Mouse (Mus musculus) urinary bladder, postnatal 36 days (tissue): ENCODE results near the gene Bcam.

Experiments used
- DNase-seq, 2 experiments: peaks; one replicate each; pipeline ENCODE4 v3.0.0; 2022; ENCODE audit warnings: low spot score in 2 of 2, mixed read lengths in 1 of 2

Bcam gene

GRCm38 (mm10) chr7:19785874-19786458, 15.2 kb upstream of the Bcam start:
- DNase-seq = no peak

GRCm38 (mm10) chr7:19784764-19785535, 14.1 kb upstream of the Bcam start:
- DNase-seq = no peak

- no peak for DNase-seq
Observed at GRCm38 (mm10) chr7:19783630-19784029, 12.8 kb upstream of the Bcam start.

- no peak for DNase-seq
Observed at GRCm38 (mm10) chr7:19782645-19783044, 11.8 kb upstream of the Bcam start.

GRCm38 (mm10) chr7:19781741-19782140, 10.9 kb upstream of the Bcam start:
- no peak for DNase-seq

GRCm38 (mm10) chr7:19779903-19780302, 9.1 kb upstream of the Bcam start:
- DNase-seq = no peak

DNA sequence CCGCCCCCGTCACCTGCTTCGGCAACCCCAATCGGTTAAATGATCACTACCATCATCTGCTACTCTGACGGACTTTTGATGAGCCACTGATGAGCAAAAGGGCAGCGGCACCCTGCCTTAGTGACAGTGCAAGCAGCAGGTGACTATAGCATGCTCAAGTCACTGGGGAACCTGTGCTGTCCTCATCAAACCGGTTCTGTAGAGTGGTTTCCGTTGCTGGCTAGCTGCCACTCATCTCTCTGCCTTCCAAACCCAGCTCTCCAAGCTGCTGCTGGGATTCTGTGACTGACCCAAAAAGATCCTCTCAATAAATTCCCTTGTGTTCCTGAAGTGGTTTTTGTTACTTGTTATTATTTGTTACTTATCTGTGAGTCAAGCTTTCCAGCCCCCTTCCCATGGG, 7.8 kb upstream of the Bcam start:
- DNase-seq = no peak

DNA sequence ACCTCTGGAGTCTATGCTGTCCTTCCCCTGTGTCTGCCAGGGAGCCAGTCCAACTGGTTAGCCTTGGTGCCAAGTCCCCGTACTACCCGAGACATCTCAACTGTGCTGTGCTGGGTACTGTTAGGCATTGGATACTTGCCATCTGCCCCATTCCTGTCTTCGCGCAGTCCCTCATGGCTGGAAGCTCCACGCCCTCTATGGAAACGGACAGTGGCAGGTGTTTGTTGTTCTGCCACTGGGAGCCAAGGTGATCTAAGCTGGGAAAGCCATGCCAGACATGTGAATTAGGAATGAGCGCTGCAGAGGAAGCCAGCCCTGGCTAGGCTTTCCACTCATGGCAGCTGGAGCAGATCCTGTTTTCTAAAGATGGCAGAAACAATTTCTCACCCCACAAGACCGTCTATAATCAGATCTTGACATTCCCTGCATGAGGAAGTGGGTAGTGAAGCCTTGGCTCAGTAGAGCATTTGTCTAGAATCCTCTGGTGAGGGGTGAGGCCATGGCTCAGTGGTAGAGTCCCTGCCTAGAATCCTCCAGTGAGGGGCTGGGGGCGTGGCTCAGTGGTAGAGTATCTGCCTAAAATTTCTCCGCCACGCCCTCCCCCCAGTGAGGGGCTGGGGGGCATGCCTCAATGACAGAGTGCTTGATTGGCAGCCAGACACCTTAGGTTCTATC, 6.4 kb upstream of the Bcam start:
- no peak for DNase-seq

- no peak for DNase-seq
Observed at GRCm38 (mm10) chr7:19771682-19772081, 866 bp upstream of the Bcam start.

DNA sequence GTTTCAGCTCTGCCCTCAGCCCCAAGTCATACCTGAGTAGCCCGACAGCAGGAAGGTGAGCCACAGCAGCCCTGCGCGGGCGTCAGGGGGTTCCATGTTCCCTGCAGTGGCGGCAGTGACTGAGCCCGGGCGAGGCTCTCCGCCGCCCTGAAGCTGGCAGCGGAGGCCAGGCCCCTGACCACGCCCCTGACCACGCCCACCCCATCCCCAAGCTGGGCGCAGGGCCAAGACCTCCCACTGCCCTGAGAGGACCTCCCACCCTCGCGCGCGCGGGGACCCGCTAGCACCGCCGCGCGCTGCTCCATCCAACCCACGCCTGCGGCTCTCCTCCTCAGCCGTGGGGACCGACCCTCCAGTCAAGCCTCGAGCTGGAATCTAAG, 451 bp downstream of the Bcam start:
- peak; percentile 84 to 85 for DNase-seq

- no peak for DNase-seq
Observed at GRCm38 (mm10) chr7:19769434-19770374, 1.1 kb downstream of the Bcam start.

DNA sequence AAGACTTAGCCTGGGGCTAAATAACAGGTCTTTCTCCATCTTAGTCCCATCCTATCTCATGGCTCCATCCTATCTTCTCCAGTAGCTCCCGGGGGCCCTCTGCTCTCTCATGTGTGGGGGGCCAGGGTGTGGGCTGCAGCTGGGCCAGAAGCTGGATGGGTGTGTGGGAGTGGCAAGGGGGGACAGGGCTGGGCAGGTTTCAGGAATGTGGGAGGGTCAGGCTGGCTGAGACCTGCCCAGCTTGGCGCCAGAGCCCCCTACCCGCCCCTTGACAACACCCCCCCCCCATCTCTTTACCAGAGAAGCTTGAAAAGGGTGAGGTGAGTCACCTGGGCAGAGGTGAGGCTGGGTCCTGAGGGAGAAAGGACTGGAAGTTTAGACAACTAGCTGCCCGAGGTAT, 1.8 kb downstream of the Bcam start:
- no peak for DNase-seq

DNA sequence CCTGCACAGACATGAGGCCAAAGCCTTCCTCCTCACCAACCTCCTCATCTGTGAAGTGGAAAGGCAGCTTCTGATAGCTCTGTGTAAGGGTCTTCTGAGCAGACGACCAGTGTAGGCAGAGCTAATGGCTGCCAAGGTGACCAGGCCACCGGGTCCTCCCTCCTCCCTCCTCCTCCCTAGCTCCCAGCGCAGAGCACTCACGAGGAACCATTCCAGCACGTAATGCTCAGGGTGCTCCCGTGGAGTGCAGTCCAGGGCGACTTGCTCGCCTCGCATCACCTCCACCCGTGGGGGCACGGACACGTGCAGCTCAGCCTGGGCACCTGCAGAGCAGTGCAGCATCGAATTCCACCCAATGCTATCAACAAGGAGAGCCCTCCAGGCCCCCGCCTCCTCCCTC, 2.6 kb downstream of the Bcam start:
- no peak for DNase-seq

DNA sequence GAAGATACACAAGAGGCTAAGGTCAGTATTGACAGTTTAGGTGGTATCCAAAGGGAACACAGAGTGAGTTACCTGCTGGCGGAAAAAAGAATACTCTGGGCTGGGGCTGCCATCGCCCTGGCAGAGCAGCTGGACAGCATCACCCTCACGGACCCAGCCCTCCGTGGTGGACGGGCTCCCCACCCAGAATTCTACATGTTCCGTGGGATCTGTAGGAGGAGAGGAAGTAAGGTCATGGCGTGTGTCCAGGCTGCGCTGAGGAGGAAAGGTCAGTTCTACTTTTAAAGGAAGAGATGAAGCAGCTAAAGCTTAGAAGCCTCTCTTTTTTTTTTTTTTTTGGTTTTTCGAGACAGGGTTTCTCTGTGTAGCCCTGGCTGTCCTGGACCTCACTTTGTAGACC, 6.2 kb downstream of the Bcam start:
- no peak for DNase-seq

- no peak for DNase-seq
Observed at GRCm38 (mm10) chr7:19763829-19764477, 6.9 kb downstream of the Bcam start.

DNA sequence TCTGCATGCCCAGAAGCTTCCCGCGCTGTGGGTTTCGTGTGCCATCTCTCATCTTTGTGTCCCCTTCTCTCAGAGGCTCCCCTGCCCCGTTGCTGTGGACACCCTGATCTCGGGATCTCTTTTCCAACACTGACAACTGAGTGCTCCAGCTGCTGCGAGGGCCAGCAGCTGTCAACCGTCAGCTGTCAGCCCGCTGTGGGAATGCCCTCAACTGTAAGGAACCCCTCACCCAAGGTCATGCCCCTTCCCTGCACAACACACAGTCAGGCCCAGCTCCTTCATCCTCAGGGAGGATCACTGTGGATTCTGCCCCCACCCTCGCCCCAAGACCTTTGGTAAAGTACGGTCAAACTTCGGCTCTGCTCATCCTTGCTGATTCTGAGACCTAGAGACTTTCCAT, 8.5 kb downstream of the Bcam start:
- DNase-seq = no peak

- DNase-seq = no peak
Observed at GRCm38 (mm10) chr7:19760021-19760420, 10.8 kb downstream of the Bcam start.

DNA sequence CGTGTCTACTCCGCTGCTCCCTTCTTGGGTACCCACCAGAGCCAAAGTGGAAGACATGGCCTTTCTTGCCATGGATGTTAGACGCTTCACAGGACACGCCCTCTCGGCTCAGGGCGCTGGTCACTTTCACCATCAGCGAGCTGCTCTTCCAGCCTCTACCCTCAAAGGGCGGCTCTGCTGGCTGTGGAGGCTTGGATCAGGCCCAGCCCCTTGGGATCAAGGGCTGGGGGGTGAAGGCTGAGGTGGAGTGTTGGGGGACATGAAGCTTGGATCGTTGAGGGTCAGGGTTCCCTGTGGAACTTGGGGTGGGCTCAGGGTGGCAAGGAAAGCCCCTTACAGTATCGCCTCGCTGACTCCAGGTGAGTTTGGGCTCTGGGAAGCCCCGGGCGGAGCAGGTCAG, 12.2 kb downstream of the Bcam start:
- DNase-seq = no peak

GRCm38 (mm10) chr7:19755851-19756786, 14.7 kb downstream of the Bcam start:
- no peak for DNase-seq

GRCm38 (mm10) chr7:19755008-19755407, 15.8 kb downstream of the Bcam start:
- no peak for DNase-seq
